Mouse (Mus musculus) CD4-positive naive resting alpha-beta T cell, adult 76 days (primary cell): ENCODE results near the gene Pcsk4. TPM values are rescaled to one million over a fixed set of nuclear protein-coding genes. Genes with fewer than 3 reads are reported as not detected.

Experiments used
- total RNA-seq: library from RNA; stranded (reverse); gene quantifications from one replicate; pipeline ENCODE4 v1.2.4, GENCODE M21; 2023

Pcsk4 gene
- 2.0 TPM for total RNA-seq

GRCm38 (mm10) chr10:80329273-80330081 lies at the start of gene Pcsk4, which contains the start of gene Reep6:
Gene Pcsk4 (minus strand): TSS chr10:80329498.
Gene Reep6 (plus strand): TSS chr10:80329953.

GRCm38 (mm10) chr10:80356001-80356682 lies 26.8 kb upstream of the Pcsk4 start, which contains the start of gene Plk5:
Gene Plk5 (plus strand): TSS chr10:80356459.

GRCm38 (mm10) chr10:80348244-80348781 lies 19.0 kb upstream of the Pcsk4 start, which contains the start of gene Adamtsl5:
Gene Adamtsl5 (minus strand): TSS chr10:80348412.

GRCm38 (mm10) chr10:80320340-80320760 lies 8.9 kb downstream of the Pcsk4 start, which contains the start of gene 2310011J03Rik:
Gene 2310011J03Rik (minus strand): TSS chr10:80320537.

GRCm38 (mm10) chr10:80295618-80296425 lies 33.5 kb downstream of the Pcsk4 start, which contains the start of gene Apc2:
Gene Apc2 (plus strand): TSS chr10:80295977.

GRCm38 (mm10) chr10:80292251-80293146 lies 36.8 kb downstream of the Pcsk4 start, which contains the start of gene Rps15:
Gene Rps15 (plus strand): TSS chr10:80292453.

Other genes starting within 250 kb of the Pcsk4 start
- 115 TPM for gene Sbno2, start 223.9 kb downstream of the Pcsk4 start, total RNA-seq
- 140 TPM for gene Stk11, start 213.7 kb downstream of the Pcsk4 start, total RNA-seq
- gene Atp5d, start 190.9 kb downstream of the Pcsk4 start, total RNA-seq = 152 TPM
- gene Cbarp, start 188.7 kb downstream of the Pcsk4 start, total RNA-seq = 51.8 TPM
- 88.1 TPM for gene Midn, start 181.2 kb downstream of the Pcsk4 start, total RNA-seq
- 229 TPM for gene Cirbp, start 163.5 kb downstream of the Pcsk4 start, total RNA-seq
- gene 1600002K03Rik, start 156.6 kb downstream of the Pcsk4 start, total RNA-seq = 14.7 TPM
- gene Efna2, start 150.0 kb downstream of the Pcsk4 start, total RNA-seq = 0.44 TPM
- gene Mum1, start 103.1 kb downstream of the Pcsk4 start, total RNA-seq = 70.1 TPM
- gene Ndufs7, start 80.4 kb downstream of the Pcsk4 start, total RNA-seq = 83.2 TPM
- gene Gamt, start 68.5 kb downstream of the Pcsk4 start, total RNA-seq = not detected
- 199 TPM for gene Dazap1, start 68.0 kb downstream of the Pcsk4 start, total RNA-seq
- gene Rps15, start 37.0 kb downstream of the Pcsk4 start, total RNA-seq = 4,176 TPM
- 0.06 TPM for gene Apc2, start 33.5 kb downstream of the Pcsk4 start, total RNA-seq
- gene 2310011J03Rik, start 9.0 kb downstream of the Pcsk4 start, total RNA-seq = 21.3 TPM
- not detected for gene Reep6, start 455 bp upstream of the Pcsk4 start, total RNA-seq
- not detected for gene Adamtsl5, start 18.9 kb upstream of the Pcsk4 start, total RNA-seq
- not detected for gene Plk5, start 27.0 kb upstream of the Pcsk4 start, total RNA-seq
- 9.0 TPM for gene Mex3d, start 58.2 kb upstream of the Pcsk4 start, total RNA-seq
- 81.1 TPM for gene Mbd3, start 70.1 kb upstream of the Pcsk4 start, total RNA-seq
- 47.1 TPM for gene Uqcr11, start 77.3 kb upstream of the Pcsk4 start, total RNA-seq
- gene Tcf3, start 104.1 kb upstream of the Pcsk4 start, total RNA-seq = 82.4 TPM
- not detected for gene Onecut3, start 165.3 kb upstream of the Pcsk4 start, total RNA-seq
- not detected for gene Atp8b3, start 209.6 kb upstream of the Pcsk4 start, total RNA-seq
- 141 TPM for gene Rexo1, start 232.1 kb upstream of the Pcsk4 start, total RNA-seq
- gene Klf16, start 247.8 kb upstream of the Pcsk4 start, total RNA-seq = 28.5 TPM